Mouse (Mus musculus): ENCODE data around the gene Scn5a. TPM values are rescaled to one million over a fixed set of nuclear protein-coding genes. Genes with fewer than 3 reads are reported as not detected.
A peak's percentile ranks its signal among the peaks of the same experiment; 100 is the strongest.

The Scn5a gene
- polyA plus RNA-seq, 1 experiment from 2014 or later = 0.76 TPM

- 81% methylated on average over 11 of the region's 11 CpGs for WGBS
- DNase-seq = no peak
- ATAC-seq (ENCODE audit: insufficient read depth) = no peak
Measured at GRCm38 (mm10) chr9:119478345-119478744, 100.5 kb downstream of the Scn5a start.

DNA sequence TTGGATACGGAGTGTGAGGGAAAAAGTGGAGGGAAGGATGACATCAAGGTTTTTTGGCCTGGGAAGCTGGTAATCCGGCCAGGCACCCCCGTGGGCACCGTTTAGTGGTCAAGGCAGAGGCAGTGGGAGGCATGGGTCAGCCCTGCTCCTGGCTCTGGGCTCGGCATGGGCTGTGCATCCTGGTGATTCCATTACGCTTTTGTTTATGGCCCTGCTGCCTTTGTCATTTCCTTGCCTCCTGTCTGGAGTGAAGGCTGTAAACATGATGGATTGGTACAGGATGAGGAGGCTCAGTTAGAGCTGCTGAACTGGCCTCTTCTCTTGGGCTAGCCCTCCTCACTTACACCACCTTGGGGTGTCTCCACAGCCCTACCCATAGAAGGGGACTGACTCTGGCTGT, 101.1 kb downstream of the Scn5a start:
- H3K27me3 ChIP-seq (ENCODE audit: insufficient read depth, low read length) = no peaks in the 10 kb centered on the region
- no peak overlapping the region for H3K9ac ChIP-seq
- ATAC-seq (ENCODE audit: insufficient read depth) (peak; percentile 38; the same call in 1 of the 2 replicates), DNase-seq (no peak)
- no peak for TF ChIP-seq CTCF (IDR thresholded peaks at IDR 0.05; ENCODE audit: low read depth)
- WGBS = 33% methylated on average over 6 of the region's 6 CpGs
- no peak overlapping the region for H3K4me2 ChIP-seq
- no peaks in the 10 kb centered on the region for H3K36me3 ChIP-seq (ENCODE audit: insufficient read depth)
- no peak overlapping the region for H3K4me3 ChIP-seq (ENCODE audit: low read depth, low read length)
- H3K9me3 ChIP-seq (ENCODE audit: low read depth, low read length) = no peaks in the 10 kb centered on the region
- H3K27ac ChIP-seq (ENCODE audit: low read depth) = no peak overlapping the region
- no peaks in the 10 kb centered on the region for H3K4me1 ChIP-seq (ENCODE audit: insufficient read depth)

More at GRCm38 (mm10) chr9:119478345-119478744, 100.5 kb downstream of the Scn5a start:
- no peaks in the 10 kb centered on the region for H3K9me3 ChIP-seq (ENCODE audit: low read depth, low read length)
- H3K27me3 ChIP-seq (ENCODE audit: insufficient read depth, low read length) = no peaks in the 10 kb centered on the region
- no peak overlapping the region for H3K4me2 ChIP-seq
- H3K9ac ChIP-seq = no peak overlapping the region
- no peak overlapping the region for H3K27ac ChIP-seq (ENCODE audit: low read depth)
- H3K36me3 ChIP-seq (ENCODE audit: insufficient read depth) = no peaks in the 10 kb centered on the region
- no peak overlapping the region for H3K4me3 ChIP-seq (ENCODE audit: low read depth, low read length)
- no peak for TF ChIP-seq CTCF (IDR thresholded peaks at IDR 0.05; ENCODE audit: low read depth)
- no peaks in the 10 kb centered on the region for H3K4me1 ChIP-seq (ENCODE audit: insufficient read depth)

DNA sequence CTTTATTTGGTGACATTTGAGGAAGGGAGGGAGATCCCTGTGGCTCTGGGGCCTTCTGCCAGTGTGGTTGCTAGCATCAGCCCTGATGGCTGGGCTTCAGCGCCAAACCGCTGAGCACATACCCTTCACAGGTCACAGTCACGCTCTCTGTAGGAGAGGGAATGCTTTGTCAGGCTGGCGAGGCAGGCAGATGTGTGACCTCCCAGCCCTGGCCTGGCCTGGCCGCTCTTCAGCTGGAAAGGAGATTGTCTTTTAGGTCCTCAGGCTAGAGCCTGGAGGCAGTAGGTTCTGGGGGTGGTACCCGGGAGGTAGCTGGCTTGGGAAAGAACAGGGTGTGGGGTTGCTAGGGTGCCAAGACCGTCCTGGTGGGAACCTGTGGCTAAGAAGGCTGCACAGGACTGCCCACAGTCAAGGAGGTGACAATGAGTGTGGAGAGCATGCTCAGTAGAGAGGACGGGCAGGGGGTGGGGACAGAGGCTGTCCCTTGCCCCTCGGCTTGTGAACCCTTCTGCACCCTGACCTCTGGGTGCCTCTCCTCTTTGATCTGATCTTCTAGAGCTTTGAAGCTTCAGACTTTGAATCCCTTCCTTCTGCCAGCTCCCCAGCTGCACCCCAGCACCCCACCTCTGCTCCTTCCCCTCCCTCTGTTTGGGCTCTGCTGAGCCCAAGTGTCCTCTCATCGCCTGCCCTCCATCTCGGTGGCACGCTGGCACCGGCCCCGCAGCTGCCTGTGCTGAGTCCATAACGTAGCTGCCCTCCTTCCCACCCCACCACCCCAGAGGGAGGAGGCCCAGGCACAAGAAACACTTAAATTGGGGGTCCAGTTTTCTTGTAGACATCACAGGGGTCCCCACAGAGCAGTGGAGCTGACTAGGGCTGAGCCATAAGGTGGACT, 103.9 kb downstream of the Scn5a start:
- Histone ChIP-seq H3K4me2 (no peak overlapping the region), H3K36me3 (ENCODE audit: insufficient read depth) (0 out of 2 replicates have a peak, but pooled peaks cover 2% of the 10 kb centered on the region), H3K4me3 (ENCODE audit: low read depth, low read length) (no peak overlapping the region), H3K4me1 (ENCODE audit: insufficient read depth) (no peaks in the 10 kb centered on the region), H3K27me3 (ENCODE audit: insufficient read depth, low read length) (no peaks in the 10 kb centered on the region), H3K27ac (ENCODE audit: low read depth) (no peak overlapping the region), H3K9me3 (ENCODE audit: low read depth, low read length) (no peaks in the 10 kb centered on the region), H3K9ac (no peak overlapping the region)
- WGBS = 41% methylated on average over 15 of the region's 15 CpGs
- DNase-seq = no peak
- no peak for ATAC-seq (ENCODE audit: insufficient read depth)
- no peak for TF ChIP-seq CTCF (IDR thresholded peaks at IDR 0.05; ENCODE audit: low read depth)

DNA sequence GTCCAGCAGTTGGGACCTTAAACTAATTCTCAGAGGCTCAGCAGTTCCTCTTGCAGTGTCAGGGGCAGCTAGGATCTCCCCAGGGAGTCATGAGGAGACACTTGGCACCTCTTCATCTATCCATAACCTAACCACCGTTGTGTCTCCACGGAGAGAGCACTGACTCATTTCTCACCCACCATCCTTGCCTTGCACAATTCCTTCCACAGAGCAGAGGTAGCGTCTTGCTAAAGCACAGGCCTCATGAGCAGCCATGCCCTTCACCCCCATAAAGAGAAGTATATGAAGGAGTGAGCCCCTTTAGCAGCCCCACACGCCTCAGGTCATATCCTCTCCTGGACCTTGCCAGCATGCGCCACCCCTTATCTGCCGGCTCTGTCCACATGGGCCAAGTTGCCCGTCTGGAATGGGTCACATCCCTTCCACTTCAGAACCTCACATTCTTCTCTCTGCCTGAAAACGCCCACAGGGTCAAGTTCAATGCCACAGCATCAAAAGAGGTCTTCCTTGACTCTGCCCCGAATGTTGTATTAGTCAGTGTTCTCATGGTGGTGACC, 105.1 kb downstream of the Scn5a start:
- H3K27me3 ChIP-seq (ENCODE audit: insufficient read depth, low read length) = no peaks in the 10 kb centered on the region
- no peak for TF ChIP-seq CTCF (IDR thresholded peaks at IDR 0.05; ENCODE audit: low read depth)
- H3K4me1 ChIP-seq (ENCODE audit: insufficient read depth) = no peaks in the 10 kb centered on the region
- ATAC-seq (ENCODE audit: insufficient read depth) (no peak), DNase-seq (no peak)
- WGBS = 55% methylated on average over 9 of the region's 9 CpGs
- no peak overlapping the region for H3K9ac ChIP-seq
- H3K4me3 ChIP-seq (ENCODE audit: low read depth, low read length) = no peak overlapping the region
- no peaks in the 10 kb centered on the region for H3K9me3 ChIP-seq (ENCODE audit: low read depth, low read length)
- no peak overlapping the region for H3K4me2 ChIP-seq
- H3K36me3 ChIP-seq (ENCODE audit: insufficient read depth) = 0 out of 2 replicates have a peak, but pooled peaks cover 3% of the 10 kb centered on the region
- no peak overlapping the region for H3K27ac ChIP-seq (ENCODE audit: low read depth)

GRCm38 (mm10) chr9:119473011-119473410, 105.8 kb downstream of the Scn5a start:
- 78% methylated on average over 1 of the region's 1 CpGs for WGBS
- Histone ChIP-seq H3K4me2 (no peak overlapping the region), H3K4me3 (ENCODE audit: low read depth, low read length) (no peak overlapping the region), H3K9ac (no peak overlapping the region), H3K9me3 (ENCODE audit: low read depth, low read length) (no peaks in the 10 kb centered on the region), H3K4me1 (ENCODE audit: insufficient read depth) (no peaks in the 10 kb centered on the region), H3K36me3 (ENCODE audit: insufficient read depth) (0 out of 2 replicates have a peak, but pooled peaks cover 3% of the 10 kb centered on the region), H3K27me3 (ENCODE audit: insufficient read depth, low read length) (no peaks in the 10 kb centered on the region), H3K27ac (ENCODE audit: low read depth) (no peak overlapping the region)
- ATAC-seq (ENCODE audit: insufficient read depth) = no peak
- DNase-seq = no peak
- TF ChIP-seq CTCF (IDR thresholded peaks at IDR 0.05; ENCODE audit: low read depth) = no peak

DNA sequence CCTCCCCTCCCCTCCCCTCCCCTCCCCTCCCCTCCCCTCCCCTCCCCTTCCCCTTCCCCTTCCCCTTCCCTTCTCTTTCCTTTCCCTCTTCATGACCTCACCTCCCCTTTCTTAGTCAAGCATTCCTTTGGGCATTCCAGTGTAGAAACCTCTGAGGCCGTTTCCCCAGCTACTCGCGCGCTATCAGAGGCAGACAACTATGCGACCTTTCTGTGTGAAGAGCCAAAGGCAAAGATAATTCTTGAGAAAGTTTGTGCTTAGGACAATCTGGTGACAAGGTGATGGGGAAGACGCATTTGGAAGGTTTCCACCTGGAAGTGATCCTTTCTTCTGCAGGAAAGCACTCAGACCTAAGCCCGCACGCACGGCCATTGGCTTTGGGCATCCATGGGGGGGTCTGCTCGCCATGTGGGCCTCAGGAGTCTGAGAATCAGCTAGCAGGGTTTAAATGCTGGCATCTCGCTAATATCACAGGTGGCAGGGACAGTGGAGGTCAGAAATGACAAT, 106.4 kb downstream of the Scn5a start:
- H3K27ac ChIP-seq (ENCODE audit: low read depth) = no peak overlapping the region
- H3K4me3 ChIP-seq (ENCODE audit: low read depth, low read length) = no peak overlapping the region
- ATAC-seq (ENCODE audit: insufficient read depth) (no peak), DNase-seq (peak; percentile 59)
- H3K27me3 ChIP-seq (ENCODE audit: insufficient read depth, low read length) = no peaks in the 10 kb centered on the region
- TF ChIP-seq CTCF (IDR thresholded peaks at IDR 0.05; ENCODE audit: low read depth) = no peak
- no peaks in the 10 kb centered on the region for H3K4me1 ChIP-seq (ENCODE audit: insufficient read depth)
- no peaks in the 10 kb centered on the region for H3K9me3 ChIP-seq (ENCODE audit: low read depth, low read length)
- no peak overlapping the region for H3K4me2 ChIP-seq
- peaks cover 7% of the 10 kb centered on the region; the same call in 1 of the 2 replicates for H3K36me3 ChIP-seq (ENCODE audit: insufficient read depth)
- no peak overlapping the region for H3K9ac ChIP-seq
- WGBS = 34% methylated on average over 11 of the region's 11 CpGs
